Mouse (Mus musculus): ENCODE data around the gene Tcaim. TPM values are rescaled to one million over a fixed set of nuclear protein-coding genes. Genes with fewer than 3 reads are reported as not detected.
A peak's percentile ranks its signal among the peaks of the same experiment; 100 is the strongest.
"Not testable (repeated sequence)": the region's sequence is repeated elsewhere in the genome, so short reads cannot be mapped to it uniquely, and the experiment has no call there.

Gene Tcaim
- polyA plus RNA-seq, 1 experiment = 2.0 TPM

GRCm38 (mm10) chr9:122846156-122846555 lies 40.8 kb downstream of the Tcaim start:
- no peak for DNase-seq (ENCODE audit: low read depth, low spot score)

GRCm38 (mm10) chr9:122847811-122848311 lies 42.5 kb downstream of the Tcaim start:
- 82% methylated on average over 8 of the region's 8 CpGs for whole genome bisulfite sequencing
- not testable (repeated sequence) for DNase-seq (ENCODE audit: low read depth, low spot score)

GRCm38 (mm10) chr9:122854526-122854925 lies 49.2 kb downstream of the Tcaim start:
- WGBS = 96% methylated on average over 7 of the region's 7 CpGs
- DNase-seq (ENCODE audit: low read depth, low spot score) = no peak

- not testable (repeated sequence) for DNase-seq (ENCODE audit: low read depth, low spot score)
- WGBS = 90% methylated on average over 3 of the region's 7 CpGs
Observed at GRCm38 (mm10) chr9:122855141-122855540, 49.8 kb downstream of the Tcaim start.

GRCm38 (mm10) chr9:122855617-122856016 lies 50.3 kb downstream of the Tcaim start:
- no peak for DNase-seq (ENCODE audit: low read depth, low spot score)
- WGBS = 97% methylated on average over 4 of the region's 4 CpGs

GRCm38 (mm10) chr9:122856716-122857115 lies 51.4 kb downstream of the Tcaim start:
- 100% methylated on average over 3 of the region's 3 CpGs for WGBS
- DNase-seq (ENCODE audit: low read depth, low spot score) = no peak

- DNase-seq (ENCODE audit: low read depth, low spot score) = no peak
Observed at GRCm38 (mm10) chr9:122860752-122861151, 55.4 kb downstream of the Tcaim start.

- no peak for DNase-seq (ENCODE audit: low read depth, low spot score)
- 73% methylated on average over 2 of the region's 2 CpGs for whole genome bisulfite sequencing
Observed at GRCm38 (mm10) chr9:122863731-122864130, 58.4 kb downstream of the Tcaim start.

GRCm38 (mm10) chr9:122864848-122865247 lies 59.5 kb downstream of the Tcaim start:
- no peak for DNase-seq (ENCODE audit: low read depth, low spot score)
- 33% methylated on average over 3 of the region's 3 CpGs for WGBS

GRCm38 (mm10) chr9:122865697-122866166 lies 60.4 kb downstream of the Tcaim start, which contains the start of gene Zfp445:
Gene Zfp445, minus strand, starts transcription at chr9:122866006.
- DNase-seq (ENCODE audit: low read depth, low spot score) = peak; percentile 67
- WGBS = under 1% methylated on average over 34 of the region's 34 CpGs

GRCm38 (mm10) chr9:122866192-122866591 lies 60.9 kb downstream of the Tcaim start:
- DNase-seq (ENCODE audit: low read depth, low spot score) = no peak
- WGBS = 55% methylated on average over 4 of the region's 4 CpGs

- DNase-seq (ENCODE audit: low read depth, low spot score) = no peak
- 81% methylated on average over 4 of the region's 4 CpGs for WGBS
Observed at GRCm38 (mm10) chr9:122872595-122872994, 67.3 kb downstream of the Tcaim start.

GRCm38 (mm10) chr9:122874653-122875052 lies 69.3 kb downstream of the Tcaim start:
- 42% methylated on average over 1 of the region's 1 CpGs for WGBS
- no peak for DNase-seq (ENCODE audit: low read depth, low spot score)

GRCm38 (mm10) chr9:122875145-122875544 lies 69.8 kb downstream of the Tcaim start:
- WGBS = 93% methylated on average over 2 of the region's 2 CpGs

GRCm38 (mm10) chr9:122885385-122885784 lies 80.0 kb downstream of the Tcaim start, which contains the start of gene Zkscan7:
Gene Zkscan7, plus strand, starts transcription at chr9:122885685.
- WGBS = 93% methylated on average over 3 of the region's 3 CpGs
- DNase-seq (ENCODE audit: low read depth, low spot score) = no peak

More at GRCm38 (mm10) chr9:122875145-122875544, 69.8 kb downstream of the Tcaim start:
- no peak for DNase-seq (ENCODE audit: low read depth, low spot score)

Other genes starting within 250 kb of the Tcaim start
- not detected in 2 replicates for gene Topaz1, start 58.2 kb upstream of the Tcaim start, polyA plus RNA-seq (2012; rRNA removed)
- gene Gm35549, start 38.5 kb downstream of the Tcaim start, polyA plus RNA-seq (2012; rRNA removed) = not detected in 2 replicates
- gene Zfp445, start 60.5 kb downstream of the Tcaim start, polyA plus RNA-seq (2012; rRNA removed) = 9.4 and 26.9 TPM in 2 replicates
- gene Zkscan7, start 80.1 kb downstream of the Tcaim start, polyA plus RNA-seq (2012; rRNA removed) = 1.7 and 3.0 TPM in 2 replicates
- gene Zfp105, start 117.5 kb downstream of the Tcaim start, polyA plus RNA-seq (2012; rRNA removed) = 0.40 and 0.52 TPM in 2 replicates
- 2.5 and 3.4 TPM in 2 replicates for gene 1110059G10Rik, start 145.5 kb downstream of the Tcaim start, polyA plus RNA-seq (2012; rRNA removed)
- gene Kif15, start 145.5 kb downstream of the Tcaim start, polyA plus RNA-seq (2012; rRNA removed) = 4.5 and 13.9 TPM in 2 replicates
- gene Tmem42, start 215.8 kb downstream of the Tcaim start, polyA plus RNA-seq (2012; rRNA removed) = 7.7 and 8.5 TPM in 2 replicates
- gene Tgm4, start 229.2 kb downstream of the Tcaim start, polyA plus RNA-seq (2012; rRNA removed) = 0.04 and 0.05 TPM in 2 replicates